Mouse (Mus musculus): ENCODE data around the gene Mical3. TPM values are rescaled to one million over a fixed set of nuclear protein-coding genes. Genes with fewer than 3 reads are reported as not detected.

The Mical3 gene
- polyA plus RNA-seq (2012; rRNA removed), result 33.6 and 35.2 TPM in 2 replicates

GRCm38 (mm10) chr6:121130773-121131172 lies at the start of gene Mical3:
TSS of gene Mical3 (minus strand) at chr6:121130999.

GRCm38 (mm10) chr6:120916074-120916971 lies 214.5 kb downstream of the Mical3 start, which contains the start of gene Bid:
TSS of gene Bid (minus strand) at chr6:120916853.

Other genes with a start within 250 kb of the Mical3 start
- 21.2 and 21.9 TPM in 2 replicates for gene Bid, start 214.1 kb downstream of the Mical3 start, polyA plus RNA-seq (2012; rRNA removed)
- gene Pex26, start 52.7 kb upstream of the Mical3 start, polyA plus RNA-seq (2012; rRNA removed), result 20.7 and 21.5 TPM in 2 replicates
- gene Tuba8, start 79.7 kb upstream of the Mical3 start, polyA plus RNA-seq (2012; rRNA removed), result 0.10 and 0.13 TPM in 2 replicates
- gene Usp18, start 114.9 kb upstream of the Mical3 start, polyA plus RNA-seq (2012; rRNA removed), result 3.6 and 5.3 TPM in 2 replicates
- 19.9 and 21.8 TPM in 2 replicates for gene Slc6a13, start 169.2 kb upstream of the Mical3 start, polyA plus RNA-seq (2012; rRNA removed)
- 1.2 and 2.0 TPM in 2 replicates for gene Slc6a12, start 212.1 kb upstream of the Mical3 start, polyA plus RNA-seq (2012; rRNA removed)